Mouse (Mus musculus) MN1 (cell line): Measurements from ENCODE around the gene Lsm11.

ENCODE experiments used
- DNase-seq: peaks from one replicate; pipeline ENCODE4 v3.0.0-alpha.2; 2016; ENCODE audit warnings: low spot score

Gene Lsm11

DNA sequence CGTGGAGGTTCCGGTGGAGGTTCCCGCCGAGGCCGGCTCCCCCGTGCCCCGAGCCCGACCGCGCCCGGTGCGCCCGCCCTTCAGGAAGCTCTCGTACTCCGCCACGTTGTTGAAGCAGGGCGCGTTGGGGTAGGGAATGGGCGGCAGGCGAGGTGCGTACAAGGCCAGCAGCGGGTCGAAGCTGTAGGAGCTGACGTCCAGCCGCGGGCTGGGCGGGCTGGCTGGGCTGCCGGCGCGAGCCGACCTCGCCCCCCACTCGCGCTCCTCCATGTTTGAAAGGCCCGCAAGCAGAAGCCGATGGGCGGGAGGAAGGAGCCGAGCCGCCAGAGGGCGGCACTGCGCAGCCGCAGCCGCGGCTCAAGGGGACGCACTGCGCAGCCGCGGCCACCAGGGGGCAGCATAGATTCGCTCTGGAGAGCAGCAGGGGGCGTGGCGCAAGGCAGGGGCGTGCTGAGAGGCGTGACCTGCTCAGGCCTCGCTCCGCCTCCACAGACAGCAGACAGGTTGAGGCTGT lies at the start of gene Lsm11:
Gene Lsm11, minus strand, starts transcription at position 293 of the 514 bp plus-strand sequence.
- peak; percentile 97 for DNase-seq

DNA sequence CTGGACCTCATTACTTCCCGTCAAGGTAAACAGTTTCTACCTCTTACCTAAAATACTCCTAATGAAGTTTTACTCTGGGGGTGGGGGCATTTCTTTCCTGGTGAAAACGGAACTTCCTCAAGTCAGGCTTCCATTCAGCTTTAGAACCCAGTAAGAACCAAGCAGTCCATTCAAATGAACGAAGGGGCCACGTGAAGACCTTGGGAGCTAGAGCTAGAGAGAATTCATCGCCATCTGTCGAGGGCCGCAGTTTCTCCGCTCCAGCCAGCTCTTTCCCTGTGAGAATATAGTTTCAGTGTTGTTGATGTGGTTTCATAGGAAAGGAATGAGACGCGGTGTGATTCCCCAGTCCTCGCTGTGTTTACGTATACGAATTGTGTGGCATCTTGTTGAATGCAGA lies 47.4 kb upstream of the Lsm11 start:
- no peak for DNase-seq

DNA sequence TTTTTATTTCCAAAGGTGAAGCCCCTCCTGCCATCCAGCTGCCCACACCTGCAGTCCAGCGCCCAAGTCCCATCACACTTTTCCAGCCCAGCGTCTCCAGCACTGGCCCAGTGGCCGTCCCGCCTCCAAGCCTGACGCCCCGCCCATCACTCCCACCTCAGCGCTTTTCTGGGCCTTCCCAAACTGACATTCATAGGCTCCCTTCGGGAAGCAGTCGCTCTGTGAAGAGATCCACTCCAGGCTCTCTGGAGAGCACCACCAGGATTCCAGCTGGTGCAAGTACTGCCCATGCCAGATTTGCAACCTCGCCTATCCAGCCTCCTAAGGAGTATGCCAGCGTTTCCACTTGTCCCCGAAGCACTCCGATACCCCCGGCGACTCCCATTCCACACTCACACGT lies 46.9 kb upstream of the Lsm11 start:
- DNase-seq: no peak

DNA sequence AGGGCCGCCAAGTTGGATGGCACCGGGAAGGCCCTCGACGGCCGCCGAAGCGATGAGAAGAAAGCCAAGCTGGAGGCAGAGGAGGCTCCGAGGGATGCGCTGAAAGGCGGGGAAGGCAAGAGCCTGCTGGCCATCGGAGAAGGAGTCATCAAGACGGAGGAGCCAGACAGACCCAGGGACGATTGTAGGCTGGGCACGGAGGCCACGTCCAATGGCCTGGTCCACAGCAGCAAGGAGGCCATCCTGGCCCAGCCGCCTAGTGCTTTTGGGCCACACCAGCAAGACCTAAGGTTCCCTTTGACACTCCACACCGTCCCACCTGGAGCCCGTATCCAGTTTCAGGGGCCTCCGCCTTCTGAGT lies 36.1 kb upstream of the Lsm11 start:
- DNase-seq: no peak

DNA sequence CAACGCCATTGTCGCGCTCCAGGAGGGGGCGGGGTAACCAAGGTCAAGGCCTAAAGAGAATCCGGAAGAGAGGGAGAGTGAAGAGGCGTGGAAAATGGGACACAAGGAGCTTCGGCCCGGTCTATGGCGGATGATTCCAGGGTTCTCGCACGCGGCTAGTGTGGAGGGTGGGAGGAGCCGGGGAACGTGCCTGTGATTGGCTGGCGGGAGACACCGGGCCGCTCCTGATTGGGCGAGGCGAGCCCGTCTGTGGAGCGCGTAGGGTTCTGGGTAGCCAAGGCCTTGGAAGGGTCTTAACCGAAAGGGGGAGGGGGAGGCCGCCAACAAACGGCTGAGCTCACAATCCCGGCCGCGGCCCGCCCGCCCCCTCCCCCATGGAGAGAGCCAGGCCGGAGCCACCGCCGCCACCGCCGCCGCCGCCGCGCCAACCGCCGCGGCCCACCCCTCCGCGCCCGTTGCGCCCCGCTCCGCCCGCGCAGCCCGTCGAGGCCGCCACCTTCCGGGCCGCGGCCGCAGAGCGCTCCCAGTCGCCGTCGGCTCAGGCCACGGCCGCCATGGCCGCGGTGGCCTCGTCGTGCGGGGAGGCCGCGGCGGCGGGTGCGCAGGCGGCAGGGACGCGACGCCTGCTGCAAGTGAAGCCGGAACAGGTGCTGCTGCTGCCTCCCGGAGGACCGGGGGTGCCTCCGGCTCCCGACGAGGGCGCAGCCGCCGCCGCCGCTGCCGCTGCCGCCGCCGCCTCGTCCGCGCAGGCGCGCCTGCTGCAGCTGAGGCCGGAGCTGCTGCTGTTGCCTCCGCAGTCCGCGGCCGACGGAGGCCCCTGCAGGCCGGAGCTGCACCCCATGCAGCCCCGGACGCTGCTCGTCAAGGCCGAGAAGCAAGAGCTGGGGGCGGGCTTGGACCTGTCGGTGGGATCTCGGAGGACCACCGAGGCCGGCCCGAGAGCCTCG lies 35.5 kb upstream of the Lsm11 start, which contains the start of gene Sox30:
Gene Sox30, plus strand, starts transcription at position 365 of the 947 bp plus-strand sequence.
- DNase-seq: no peak

DNA sequence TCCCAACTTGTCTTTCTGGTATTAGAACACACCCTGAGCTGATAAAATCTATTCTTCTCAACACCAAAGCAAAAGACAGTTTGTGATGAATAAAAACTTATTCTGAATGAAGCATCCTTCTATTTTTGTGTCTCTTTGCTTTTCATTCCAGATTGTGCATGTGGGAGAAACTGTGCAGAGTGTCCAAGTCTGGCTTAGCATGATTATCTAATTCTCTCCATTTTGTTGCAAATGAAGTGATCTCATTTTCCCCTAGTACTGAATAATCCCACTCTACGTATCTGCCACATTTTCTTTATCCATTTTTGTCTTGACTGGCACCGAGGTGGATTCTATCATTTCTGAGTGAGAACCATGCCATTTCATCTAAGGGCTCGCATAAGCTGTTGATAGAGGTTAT lies 31.3 kb upstream of the Lsm11 start:
- DNase-seq: no peak

DNA sequence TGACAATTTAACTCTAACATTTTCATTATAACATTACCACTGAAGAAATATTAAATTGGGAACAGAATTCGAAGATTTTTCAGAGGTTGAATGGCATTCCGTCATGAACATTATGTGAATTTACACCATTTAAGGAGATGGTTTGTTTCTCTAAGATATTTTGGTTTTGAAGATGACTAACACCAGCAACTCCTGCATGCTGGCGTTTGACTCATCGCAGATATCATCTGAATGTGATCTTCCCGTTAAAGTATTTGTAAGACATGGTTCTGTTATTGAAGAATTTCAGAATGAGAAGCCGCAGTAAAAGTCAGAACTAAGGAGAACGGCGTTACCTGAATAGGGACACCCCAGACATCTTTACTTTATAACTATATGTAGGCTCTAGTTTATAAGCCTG lies 29.7 kb upstream of the Lsm11 start:
- DNase-seq: no peak

DNA sequence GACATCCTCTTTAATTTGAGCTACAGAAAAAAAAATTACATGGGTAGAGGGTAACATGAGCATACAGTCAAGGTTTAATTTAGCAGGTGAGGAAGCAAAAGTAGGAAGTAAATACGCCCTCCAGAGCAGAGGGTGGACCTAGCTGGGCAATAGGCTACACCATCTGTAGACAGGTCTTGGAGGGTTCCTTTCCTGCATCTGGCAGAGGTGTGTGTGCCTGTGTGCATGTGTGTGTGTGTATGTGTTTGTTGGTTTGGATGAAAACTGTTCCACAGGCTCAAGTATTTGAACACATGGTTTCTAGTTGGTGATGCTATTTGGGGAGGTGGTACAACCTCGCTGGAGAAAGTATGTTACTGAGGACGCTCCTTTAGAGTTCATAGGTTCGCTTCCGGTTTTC lies 28.9 kb upstream of the Lsm11 start:
- DNase-seq: no peak

DNA sequence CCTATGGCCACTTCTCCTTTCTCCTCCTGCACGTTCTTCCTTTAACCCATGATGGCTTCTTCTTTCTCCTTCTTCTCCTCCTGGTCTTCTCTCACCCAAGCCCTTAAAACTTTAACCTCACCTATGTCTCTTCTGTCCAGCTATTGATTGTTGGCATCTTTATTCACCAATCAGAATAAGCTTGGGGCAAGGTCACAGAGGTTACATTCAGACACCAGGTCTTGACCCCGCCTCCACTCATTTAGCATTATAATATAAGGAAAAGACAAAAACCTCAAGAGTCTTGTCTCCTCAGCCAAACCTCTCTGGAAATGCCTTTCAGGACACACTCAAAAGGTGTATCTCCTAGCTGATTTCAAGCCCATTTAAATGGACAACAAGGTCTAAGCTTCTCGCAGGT lies 23.7 kb upstream of the Lsm11 start:
- DNase-seq: no peak

DNA sequence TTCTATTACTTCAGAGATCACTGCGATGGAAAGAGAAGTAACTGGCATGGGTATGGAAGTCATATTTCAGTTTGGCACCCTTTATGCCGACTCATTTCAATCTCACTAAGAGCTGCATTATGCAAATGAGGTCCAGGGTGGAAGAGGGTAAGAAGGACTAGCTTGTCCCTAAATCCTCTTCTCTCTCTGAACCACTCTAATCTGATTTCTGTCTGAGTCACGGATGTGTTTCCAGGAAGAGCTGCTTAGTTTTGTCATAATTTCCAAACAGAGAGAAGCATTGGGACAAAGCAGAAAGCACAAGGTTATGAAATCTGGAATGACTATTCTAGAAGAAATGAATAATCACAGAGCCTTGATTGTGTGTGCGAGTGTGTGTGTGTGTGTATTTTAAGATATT lies 22.2 kb upstream of the Lsm11 start:
- no peak for DNase-seq

DNA sequence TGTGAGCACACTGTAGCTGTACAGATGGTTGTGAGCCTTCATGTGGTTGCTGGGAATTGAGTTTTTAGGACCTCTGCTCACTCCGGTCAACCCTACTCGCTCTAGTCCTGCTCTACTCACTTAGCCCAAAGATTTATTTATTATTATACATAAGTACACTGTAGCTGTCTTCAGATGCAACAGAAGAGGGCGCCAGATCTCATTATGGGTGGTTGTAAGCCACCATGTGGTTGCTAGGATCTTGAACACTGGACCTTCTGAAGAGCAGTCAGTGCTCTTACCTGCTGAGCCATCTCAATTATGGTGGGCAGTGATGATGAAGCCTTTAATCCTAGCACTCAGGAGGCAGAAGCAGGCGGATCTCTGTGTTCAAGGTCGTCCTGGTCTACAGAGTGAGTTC lies 15.3 kb upstream of the Lsm11 start:
- DNase-seq: no peak

DNA sequence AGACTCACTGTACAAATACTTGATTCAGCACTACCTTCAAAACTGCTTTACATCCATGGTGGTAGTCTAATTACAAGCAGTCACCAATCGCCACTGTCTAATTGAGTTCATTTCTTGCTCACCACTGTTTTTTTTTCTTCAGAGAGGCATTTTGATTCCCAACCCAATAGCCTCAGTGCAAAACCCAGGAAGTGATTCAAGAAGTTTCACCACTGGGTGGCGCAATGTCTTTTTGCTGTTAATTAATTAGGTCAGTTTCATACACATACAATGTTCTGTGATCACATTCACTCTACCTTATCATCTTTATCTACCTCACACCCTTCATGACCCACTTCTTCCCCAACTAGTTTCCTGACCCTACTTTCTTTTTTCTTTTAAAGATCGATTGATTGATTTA lies 14.9 kb upstream of the Lsm11 start:
- DNase-seq: no peak

DNA sequence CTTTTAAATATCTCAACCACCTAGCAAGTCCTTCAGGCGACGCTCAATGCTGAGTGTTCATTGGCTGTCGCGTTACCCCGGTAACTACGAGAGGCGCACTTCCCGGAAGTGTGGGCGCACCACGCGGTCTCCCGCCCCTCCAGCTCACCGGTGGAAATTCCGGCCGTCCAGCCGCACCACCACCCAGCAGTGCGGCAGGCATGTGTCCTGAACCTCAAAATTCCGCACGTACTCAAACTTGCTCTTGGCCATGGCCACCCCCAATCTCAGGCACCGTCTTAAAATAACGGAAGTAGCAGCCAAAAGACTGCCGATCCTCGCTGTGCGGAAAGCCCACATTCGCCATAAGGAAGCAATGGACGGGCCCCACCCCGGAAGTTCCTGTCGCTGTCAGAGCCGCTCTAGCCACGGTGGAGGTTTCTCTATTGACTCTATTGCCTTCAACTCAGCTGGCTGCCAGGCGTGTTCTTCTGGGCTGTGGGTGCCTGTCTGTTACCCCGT lies 10.4 kb upstream of the Lsm11 start, which contains the start of gene Thg1l:
Gene Thg1l, minus strand, starts transcription at position 368 of the 501 bp plus-strand sequence.
- peak; percentile 96 for DNase-seq

DNA sequence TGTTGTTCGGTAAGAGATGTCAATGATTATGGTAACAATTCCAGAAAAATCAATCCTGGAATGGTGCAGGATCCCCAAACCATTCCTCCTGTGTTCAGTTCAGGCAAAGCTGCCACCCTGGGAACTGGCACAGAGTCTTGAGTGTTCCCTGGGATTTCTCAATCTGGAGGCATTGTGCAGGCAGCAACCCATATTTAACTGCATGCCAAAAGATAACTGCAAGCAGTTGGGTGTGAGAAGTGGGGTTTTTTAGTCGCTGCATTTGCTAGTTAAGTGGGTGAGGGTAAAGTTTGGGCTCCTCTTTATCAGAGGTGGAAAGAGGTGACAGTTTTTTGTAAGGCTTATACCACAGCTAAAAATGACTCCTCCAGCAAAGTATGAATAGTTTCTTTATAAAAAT lies 2.8 kb upstream of the Lsm11 start:
- no peak for DNase-seq

DNA sequence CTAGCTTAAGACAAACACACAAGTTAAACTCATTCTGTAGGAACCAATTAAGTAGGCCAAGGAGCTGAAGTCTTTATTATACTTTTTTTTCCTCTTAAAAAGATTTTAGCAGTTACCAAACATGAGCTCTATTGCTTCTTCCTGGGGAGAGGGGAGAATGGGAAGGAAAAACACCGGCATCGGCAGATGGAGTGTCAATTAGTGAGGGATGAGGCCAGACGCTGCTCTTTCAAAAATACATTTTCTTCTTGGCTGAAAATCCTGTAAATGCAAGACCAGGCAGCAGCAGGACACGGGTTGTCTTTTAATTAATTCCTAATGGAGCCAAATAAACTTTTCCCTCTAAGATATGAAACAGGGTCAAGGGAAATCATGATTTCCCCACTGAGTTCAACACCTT lies 2.1 kb upstream of the Lsm11 start:
- DNase-seq: no peak

DNA sequence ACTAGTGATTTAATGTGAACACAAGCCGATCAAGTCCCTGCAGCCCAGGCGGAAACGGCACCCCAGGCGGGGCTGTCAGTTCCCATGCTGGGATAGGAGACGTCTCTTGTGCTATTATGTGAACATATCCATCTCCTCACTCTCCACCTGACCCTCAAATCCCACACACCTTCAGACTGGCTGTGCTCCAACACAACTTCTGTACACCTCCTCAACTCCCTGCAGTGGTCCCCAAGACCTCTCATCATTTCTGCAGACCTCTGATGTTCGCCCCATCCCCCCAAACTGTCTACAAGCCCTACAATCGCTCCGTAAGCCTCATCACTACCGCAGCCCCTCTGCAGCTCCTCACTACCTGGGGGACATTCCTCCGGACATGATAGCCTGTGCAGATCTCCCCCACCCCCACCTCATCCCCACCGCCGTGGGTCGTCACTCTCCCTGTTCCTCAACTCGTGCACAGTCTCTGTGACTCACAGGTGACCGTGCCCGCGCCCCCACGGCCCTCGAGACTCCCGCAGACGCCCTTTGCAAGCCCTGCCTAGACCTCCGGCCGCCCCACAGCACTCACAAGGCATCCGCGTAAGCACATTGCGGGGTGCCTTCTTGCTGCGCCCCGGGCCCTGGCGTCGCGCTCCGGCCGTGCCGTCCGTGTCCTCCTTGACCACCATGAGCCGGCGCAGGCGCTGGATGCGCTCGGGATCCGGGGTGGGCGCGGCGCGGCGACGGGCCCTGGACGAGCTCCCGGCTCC lies 668 bp downstream of the Lsm11 start:
- peak; percentile 51 for DNase-seq

DNA sequence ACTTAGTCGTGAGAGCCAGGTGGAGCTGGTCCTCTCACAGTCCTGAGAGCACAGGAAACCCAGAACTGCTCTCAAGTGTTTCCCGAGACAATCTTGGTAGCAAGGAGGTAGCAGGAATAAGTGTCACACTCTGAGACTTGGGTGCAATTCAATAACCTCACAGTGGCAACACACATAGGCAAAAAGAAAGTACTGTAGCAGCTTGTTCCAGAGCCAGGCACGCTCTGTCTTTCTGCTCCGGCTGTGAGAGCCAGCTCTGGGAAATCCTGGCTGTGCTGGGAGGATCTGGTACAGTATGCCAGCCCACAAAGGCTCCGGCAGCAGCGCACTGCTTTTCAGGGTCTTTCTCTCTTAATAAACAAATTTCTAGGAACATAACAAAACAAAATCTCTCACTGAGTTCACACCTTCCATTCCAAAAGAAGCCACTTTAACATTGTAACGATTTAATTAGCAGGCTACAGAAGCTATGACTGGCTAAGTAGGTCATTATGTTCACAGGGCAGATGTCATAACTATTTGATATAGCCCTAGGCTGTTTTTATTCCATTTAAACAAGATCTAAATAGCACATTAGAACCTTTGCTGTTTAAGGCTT lies 1.5 kb downstream of the Lsm11 start:
- DNase-seq: no peak

DNA sequence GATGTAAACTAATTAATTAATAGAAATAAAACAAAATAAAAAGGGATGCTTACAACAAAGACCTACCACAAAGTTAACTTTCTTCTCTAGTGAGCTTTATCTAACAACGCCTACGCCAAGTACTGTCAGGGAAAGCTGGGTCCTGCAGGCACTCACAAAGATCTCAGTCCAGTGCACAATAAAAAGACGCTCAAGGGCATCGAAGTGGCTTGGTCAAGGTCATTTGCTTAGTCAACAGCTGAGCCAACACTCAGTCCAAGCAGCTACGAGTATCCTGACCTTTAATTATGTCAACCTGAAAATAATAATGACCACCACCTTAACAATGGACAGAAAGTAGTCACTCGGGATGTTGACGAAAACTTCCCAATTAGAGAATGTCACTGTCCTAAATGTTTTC lies 2.5 kb downstream of the Lsm11 start:
- DNase-seq: no peak

DNA sequence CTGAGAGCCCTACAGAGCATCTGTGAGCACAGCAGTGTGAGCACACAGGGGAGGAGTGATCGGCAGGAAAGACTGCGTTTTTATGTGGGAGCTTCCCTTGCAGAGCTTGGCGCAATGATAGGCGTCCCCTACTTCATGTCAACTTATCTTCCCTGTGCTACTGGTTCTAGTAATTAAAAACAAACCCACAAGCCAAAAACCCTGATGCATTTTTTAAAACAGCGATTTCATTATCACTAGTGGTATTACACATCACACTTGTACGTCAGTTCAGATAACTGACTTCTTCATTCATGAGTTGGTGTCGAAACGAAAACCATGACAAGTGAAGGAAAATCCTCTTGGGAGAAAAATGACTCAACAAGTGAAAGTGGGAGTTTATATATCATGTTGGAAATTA lies 5.8 kb downstream of the Lsm11 start:
- DNase-seq: peak; percentile 80

DNA sequence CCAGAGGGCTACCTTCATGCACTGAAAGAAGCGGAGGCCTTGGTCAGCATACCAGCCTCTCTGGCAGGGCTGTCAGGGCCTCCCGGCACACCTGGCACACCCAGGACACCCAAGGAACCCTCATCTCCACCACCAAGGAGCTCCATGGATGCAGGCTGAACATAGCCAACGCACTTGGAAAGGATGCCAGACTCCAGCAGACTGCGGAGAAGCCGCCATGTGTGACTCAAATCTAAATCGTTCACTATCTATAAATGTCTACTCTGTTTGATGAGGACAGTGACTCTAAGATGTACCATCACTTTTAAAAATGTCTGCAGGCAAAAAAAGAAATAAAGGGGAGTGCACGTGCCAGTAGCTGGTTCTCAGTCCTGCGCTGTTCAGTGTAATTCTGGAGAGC lies 7.3 kb downstream of the Lsm11 start:
- no peak for DNase-seq

DNA sequence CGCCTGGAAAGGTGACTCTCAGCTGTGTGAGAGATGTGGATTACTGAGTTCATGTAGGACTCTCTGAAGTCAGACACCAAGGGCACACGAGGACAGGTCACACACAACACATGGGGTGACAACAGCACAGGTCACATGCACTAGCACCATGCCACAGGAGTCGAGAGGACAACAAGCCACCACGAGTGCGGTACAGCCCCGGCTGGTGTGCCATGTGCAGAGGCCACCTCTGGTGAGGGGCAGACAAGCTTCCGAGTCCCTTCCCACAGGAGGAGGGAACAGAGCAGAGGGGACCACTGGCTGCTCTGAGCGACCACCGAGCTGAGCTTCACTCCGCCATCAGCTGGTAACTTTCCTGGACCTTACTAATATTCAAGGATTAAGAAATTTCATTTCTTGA lies 12.0 kb downstream of the Lsm11 start:
- DNase-seq: no peak

DNA sequence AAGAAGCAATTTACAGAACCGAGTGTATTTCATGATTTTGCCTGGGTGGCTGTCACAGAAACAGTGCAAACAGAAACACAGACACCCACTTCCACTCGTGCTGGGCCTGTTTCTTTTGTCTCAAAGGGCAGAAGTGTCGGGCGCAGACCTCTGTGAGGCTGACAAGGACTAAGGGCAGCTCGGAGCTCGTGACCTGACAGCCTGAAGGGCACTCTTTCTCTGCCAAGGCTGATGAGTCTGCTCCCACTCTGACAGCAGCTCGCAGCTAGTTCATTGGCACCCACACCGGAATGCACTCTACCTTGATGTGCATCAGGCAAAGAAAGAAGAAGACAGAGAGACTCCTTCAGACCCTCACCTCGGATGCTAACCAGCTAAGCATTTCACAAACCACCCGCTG lies 15.2 kb downstream of the Lsm11 start:
- DNase-seq: no peak
